Mouse (Mus musculus) heart, adult 8-10 months (tissue): ENCODE data around the gene Adamts13. TPM values are rescaled to one million over a fixed set of nuclear protein-coding genes. Genes with fewer than 3 reads are reported as not detected.

Experiments used
- DNase-seq: peaks from one replicate; pipeline ENCODE4 v3.0.0; 2022; ENCODE audit warnings: low spot score
- total RNA-seq, 4 experiments: library from RNA; stranded (reverse); gene quantifications; 2 replicates each; pipeline ENCODE4 v1.2.4; 2022

The Adamts13 gene
- total RNA-seq, 4 experiments from 2014 or later, result not detected

DNA sequence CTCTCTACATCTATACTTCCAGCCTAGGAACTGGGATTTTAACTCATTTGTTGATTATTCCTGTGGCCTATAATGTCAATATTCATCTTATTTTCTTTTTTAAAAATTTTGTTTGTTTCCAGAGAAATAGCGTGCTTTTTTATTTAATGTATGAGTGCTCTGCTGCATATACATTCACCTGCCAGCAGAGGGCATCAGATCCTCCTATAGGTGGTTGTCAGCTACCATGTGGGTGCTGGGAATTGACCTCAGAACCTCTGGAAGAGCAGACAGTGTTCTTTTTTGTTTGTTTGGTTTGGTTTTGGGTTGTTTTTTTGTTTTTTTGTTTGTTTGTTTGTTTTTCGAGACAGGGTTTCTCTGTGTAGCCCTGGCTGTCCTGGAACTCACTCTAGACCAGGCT, 6.0 kb upstream of the Adamts13 start:
- no peak for DNase-seq

- DNase-seq, result no peak
These were observed 744 bp downstream of the Adamts13 start for GRCm38 (mm10) chr2:26973960-26974359.

GRCm38 (mm10) chr2:26980361-26980760, 7.1 kb downstream of the Adamts13 start:
- DNase-seq, result no peak

DNA sequence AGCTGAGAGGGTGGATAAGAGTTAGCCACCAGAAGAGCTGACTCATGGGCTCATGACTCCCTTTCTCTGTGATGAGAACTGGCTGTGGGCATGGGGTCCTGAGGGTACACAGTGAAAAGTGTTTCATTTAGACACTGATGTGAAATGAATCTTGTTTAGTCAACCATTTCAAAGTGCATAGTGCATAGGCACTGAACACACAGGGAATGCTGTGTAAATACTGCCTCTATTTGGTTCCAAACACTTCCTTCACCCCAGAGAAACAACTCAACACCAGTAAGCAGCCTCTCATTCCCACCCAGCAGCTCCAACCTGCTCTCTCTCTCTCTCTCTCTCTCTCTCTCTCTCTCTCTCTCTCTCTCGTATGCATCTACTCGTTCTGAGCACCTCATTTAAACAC, 11.0 kb downstream of the Adamts13 start:
- no peak for DNase-seq

DNA sequence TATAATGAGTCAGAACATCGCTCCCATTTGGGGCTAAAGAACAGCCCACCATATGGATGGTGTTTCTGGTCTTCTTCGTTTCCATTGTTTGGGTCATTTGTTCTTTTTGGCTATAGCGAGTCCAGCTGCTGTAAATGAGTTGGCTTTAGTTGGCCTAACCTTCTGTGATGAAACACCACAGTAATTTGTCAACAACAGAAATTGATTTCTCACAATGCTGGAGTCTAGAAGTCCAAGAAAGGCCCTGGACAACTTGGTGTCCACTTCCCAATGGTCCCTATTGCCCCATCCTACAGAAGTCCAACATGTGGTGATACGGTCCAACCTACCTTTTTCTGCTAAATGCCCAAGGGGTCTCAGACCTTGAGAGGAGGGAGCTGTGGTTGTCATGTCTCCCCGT, 11.4 kb downstream of the Adamts13 start:
- DNase-seq, result no peak

- DNase-seq, result no peak
These were observed 20.7 kb downstream of the Adamts13 start for GRCm38 (mm10) chr2:26993936-26994335.

- DNase-seq, result no peak
These were observed 24.3 kb downstream of the Adamts13 start for GRCm38 (mm10) chr2:26997498-26997897.

DNA sequence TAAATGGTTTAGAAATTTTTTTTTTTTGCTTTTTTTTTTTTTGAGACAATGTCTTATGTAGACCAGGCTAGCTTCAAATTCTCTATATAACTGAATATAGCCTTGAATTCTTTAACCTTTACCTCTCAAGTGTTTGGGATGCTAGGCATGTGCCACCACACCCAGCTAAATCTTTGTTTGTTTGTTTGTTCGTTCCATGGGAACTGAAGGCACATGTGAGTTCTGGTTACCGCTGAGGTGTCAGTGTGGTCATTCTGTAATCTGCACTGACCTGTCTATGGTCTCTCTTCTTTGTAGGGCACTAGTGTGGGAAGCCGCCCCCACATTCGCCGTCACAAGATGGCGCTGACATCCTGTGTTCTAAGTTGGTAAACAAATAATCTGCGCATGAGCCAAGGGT, 24.8 kb downstream of the Adamts13 start:
- DNase-seq, result no peak

GRCm38 (mm10) chr2:27006255-27006654, 33.0 kb downstream of the Adamts13 start:
- DNase-seq, result no peak

DNA sequence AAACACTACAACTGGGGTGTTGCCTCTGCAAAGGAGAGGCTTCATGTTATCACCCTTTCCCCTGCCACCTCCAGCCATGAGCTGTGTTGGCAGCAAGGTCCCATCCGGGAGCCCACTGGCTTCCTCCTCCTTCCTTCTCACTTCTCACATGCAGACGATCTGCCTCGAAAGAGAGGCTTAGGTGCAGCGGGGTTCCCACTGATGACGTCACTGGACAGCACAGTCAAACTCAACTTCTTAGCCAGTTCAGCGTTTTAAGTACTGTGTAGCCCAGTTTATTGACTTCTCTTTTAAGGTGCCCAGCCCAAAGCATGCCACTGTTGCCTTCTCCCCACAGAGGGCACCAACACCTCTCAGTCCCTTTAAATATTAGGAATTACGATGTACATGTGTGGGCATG, 34.5 kb downstream of the Adamts13 start:
- DNase-seq, result no peak

GRCm38 (mm10) chr2:27009714-27010244, 36.6 kb downstream of the Adamts13 start, which contains the start of gene Cacfd1:
Cacfd1 (plus strand) TSS chr2:27009926.
- DNase-seq, result peak; percentile 86

- peak; percentile 64 for DNase-seq
These were observed 44.6 kb downstream of the Adamts13 start for GRCm38 (mm10) chr2:27017802-27018201.

GRCm38 (mm10) chr2:27019530-27019929, 46.3 kb downstream of the Adamts13 start:
- no peak for DNase-seq

DNA sequence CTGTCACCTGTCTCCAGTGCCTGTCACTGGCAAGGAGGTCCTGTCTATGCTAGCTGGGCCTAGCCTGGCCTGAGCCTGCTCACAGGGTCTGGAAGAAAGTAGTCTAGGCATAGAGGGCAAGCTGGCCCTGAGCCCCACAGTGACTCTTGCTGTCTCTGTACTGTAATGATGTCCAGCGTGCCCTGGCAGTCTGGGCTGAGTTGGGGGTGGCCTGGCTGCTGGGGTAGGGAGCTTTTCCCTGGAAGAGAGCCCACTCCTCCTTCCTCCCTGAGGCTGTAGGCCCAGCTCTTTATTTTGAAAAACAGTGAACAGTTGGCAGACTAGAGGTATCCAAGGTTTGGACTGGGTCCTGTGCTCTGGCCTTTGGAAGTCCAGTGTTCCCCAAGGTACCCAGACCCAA, 47.9 kb downstream of the Adamts13 start:
- no peak for DNase-seq

- DNase-seq, result no peak
These were observed 49.4 kb downstream of the Adamts13 start for GRCm38 (mm10) chr2:27022612-27023011.

DNA sequence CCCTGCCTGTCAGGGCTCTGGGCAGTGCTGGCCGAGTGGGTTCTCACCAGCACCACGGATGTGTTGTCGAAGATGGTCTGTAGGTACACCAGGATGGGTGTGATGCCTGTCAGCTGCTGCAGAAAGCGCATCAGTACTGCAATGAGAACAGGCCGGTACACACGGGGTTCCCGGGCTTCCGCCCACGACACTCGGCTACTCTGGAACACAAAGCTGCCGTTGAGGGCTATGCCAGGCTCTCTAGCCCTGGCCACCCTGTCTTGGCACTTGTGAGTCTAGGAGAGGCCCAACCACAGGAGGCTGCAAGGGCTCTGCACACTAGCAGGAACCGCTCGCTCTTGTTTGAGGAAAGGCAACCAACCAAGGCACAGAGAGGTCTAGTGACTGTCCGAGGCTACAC, 50.9 kb downstream of the Adamts13 start:
- no peak for DNase-seq

DNA sequence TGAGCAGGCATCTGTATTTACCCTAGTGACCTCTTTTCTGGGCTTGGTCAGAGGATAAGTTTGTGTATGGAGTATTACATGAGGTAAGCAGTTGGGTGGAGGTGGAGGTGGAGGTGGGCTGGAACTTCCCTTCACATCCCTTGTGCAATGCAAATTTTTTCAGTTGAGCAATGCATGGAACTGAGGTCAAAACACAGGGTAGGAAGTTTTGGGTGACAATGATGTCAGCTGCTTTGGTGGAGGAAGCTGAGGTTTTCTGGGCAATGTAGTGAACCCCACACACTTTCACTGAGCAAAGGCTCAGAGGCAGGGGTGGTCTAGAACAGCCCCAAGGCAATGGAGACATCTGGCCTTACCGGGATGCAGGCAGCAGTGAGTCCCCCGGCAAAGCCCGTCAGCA, 52.3 kb downstream of the Adamts13 start:
- DNase-seq, result no peak

DNA sequence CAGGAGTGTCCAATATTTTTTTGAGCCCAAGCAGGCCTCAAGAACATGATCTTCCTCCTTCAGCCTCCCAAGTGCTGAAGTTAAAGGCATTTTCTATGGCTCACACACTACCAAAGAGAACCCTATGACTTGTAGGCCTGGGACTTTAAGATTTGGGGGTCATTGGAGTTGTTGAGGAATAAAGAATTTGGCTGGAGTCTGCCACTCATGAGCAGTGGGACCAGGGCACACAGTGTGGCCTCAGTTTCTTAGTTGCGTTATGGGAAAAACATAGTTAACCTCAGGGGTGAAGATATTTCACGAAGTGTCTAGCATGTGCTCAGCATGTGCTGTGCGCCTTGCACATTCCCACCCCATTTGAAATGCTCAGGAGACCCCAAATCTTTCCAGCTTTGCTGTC, 53.1 kb downstream of the Adamts13 start:
- no peak for DNase-seq

- no peak for DNase-seq
These were observed 53.8 kb downstream of the Adamts13 start for GRCm38 (mm10) chr2:27026857-27027617.

DNA sequence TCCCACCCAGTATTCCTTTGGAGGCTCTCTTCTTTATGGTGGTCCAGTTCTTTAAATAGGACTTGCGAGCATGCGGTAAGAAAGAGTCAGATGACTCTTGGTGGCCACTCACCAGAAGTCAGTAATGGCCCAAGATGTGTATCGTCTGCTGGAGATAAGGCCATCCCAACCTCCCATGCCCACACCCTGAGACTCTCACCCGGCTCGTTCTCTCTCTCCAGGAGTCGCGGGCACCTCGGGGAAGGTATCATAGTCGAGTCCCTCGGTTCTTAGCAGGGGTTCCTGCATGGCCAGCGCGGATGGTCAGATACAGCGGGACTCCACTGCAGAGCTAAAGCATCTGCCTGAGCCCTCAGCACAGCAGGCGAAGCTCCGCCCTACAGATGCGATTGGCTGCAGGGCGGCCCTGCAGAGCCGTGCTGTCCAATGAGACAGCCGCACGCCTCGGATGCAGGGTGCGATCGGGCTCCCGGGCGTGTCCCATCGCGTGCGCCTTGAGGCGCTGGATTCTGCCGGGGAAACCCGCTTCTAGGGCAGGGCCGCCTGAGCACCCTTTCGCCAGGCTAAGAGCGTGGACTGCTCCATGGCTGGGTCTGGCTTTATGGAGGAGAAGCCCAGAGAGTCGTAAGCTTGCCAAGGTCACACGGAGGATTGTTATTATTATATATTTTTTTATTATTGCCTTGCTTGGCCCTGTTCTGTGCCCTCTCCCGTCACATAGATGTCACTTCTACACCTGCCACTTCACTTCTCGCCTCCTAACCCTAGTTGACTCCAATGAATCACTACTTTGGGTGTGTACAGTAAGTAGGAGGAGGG, 54.6 kb downstream of the Adamts13 start, which contains the start of gene Slc2a6:
Gene Slc2a6, minus strand, starts transcription at position 381 of the 819 bp plus-strand sequence.
- peak; percentile 82 for DNase-seq

DNA sequence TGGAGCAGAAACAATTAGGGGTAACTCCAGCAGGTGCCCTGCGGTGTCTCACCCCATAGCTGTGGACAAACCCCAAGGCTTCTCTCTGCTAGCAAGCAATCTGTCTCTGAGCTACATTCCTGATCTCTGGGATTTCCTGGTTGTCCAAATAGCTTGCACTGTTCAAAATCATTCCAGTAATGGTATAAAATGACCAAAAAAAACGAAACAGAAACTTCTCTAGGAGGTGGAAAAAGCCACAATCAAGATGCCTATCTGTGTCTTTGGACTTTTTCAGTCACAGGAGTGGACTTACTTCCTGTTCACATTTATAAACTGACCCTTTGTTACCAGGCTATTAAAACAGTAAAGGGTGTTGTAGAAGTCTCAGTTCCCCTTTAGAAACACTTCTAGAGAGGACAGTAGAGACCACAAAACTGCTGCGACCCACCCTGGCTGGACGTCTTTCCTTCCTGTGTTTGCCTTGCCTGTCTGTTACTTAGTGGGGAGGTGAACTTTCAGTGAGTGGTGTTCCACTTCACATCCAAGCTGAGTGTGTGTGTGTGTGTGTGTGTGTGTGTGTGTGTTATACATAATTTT, 55.3 kb downstream of the Adamts13 start:
- DNase-seq, result no peak

DNA sequence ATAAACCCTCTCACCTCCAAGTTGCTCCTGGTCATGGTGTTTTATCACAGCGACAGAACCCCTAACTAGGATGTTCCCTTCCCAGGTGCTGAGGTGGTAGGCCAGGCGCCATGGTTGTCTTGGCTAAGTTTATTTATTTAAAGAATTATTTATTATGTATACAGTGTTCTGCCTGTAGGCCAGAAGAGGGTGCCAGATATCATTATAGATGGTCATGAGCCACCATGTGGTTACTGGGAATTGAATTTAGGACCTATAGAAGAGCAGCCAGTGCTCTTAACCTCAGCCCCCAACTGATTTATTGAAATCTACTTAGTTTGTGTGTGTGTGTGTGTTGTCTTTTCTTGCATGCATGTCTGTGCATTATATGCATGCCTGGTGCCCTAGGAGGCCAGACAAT, 59.1 kb downstream of the Adamts13 start:
- no peak for DNase-seq
